Mouse (Mus musculus): Measurements from ENCODE around the gene Jun. TPM values are rescaled to one million over a fixed set of nuclear protein-coding genes. Genes with fewer than 3 reads are reported as not detected.

The Jun gene
- polyA plus RNA-seq, 1 experiment, result 43.3 TPM

DNA sequence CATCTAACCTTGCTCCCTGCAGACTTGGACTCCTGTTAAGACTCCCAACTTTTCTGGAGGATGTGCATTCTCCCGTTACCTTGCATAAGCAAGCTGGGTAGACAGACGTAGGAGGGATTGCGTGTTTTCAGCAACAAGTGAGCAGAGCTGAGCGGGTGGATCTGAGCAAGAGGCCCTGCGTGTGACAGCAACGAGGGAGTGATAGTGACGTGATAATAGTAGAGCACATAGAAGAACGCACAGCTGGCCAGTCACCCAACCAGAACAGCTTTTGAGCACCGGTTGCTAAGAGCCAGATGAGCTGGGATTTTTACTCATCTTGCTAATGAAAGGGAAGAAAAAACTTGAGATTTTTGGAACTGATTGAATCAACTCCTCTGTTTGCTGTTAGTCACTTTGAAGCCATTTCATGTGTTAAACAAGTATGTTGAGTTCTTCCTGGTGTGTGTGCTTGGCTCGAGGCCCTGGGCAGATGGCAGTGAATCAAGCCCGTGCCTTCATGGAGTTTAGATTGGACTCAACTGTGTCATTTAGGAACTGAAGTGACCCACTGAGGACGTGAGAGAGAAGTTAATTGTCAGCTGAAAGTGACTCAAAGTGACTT lies 28.6 kb downstream of the Jun start:
- TF ChIP-seq POLR2A (IDR thresholded peaks at IDR 0.05; ENCODE audit: borderline replicate concordance, extremely low read depth, insufficient read depth, insufficient read length, poor library complexity, severe bottlenecking) (no peak), CTCF (IDR thresholded peaks at IDR 0.05; ENCODE audit: borderline replicate concordance, extremely low read depth, insufficient read depth, insufficient read length) (no peak)
- peak; percentile 40 for DNase-seq (ENCODE audit: low read depth)

DNA sequence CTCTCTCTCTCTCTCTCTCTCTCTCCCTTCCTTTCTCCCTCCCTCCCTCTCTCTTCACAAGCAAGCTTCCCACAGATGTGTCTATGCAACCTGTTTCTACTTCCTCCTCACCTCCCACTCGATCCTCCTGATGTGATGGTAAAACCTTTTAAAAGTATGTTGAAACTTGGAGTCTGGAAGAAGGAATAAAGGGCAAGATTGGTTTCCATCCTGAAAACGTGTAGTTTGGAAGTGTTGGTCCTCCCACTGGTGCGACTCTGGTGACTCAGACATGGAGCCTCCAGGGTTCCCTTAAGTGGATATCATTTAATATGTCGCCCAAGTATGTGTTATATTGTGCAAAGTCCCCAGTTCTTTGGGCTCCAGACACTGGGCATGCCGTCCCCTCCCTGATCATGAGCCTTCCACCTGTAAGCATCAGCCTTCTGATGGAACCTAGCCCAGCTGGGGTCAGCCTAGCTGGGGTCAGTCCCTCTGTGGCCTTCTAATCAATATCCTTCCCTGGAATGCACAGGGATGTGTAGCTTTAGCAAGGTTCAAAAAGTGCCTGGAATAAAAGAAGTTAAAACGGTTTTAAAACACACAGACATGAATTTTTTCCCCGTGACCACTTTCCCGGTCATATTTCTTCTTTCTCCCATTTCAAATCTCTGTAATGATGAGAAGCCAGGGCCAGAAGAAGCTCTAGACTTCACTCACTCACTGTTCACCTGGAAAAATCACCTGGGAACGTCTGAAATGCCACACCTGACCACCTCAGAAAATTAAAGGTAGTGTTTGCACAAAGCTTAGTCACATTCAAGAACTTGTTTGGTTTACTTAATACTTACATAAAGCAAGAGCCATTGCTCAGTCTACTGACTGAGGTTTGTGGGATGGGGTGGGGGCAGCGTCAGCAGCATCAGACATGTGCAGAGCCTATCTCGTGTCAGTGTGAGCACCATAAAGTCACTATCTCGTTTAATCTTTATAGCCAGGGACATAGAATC lies 30.1 kb downstream of the Jun start:
- no peak for DNase-seq (ENCODE audit: low read depth)
- no peak for TF ChIP-seq POLR2A (IDR thresholded peaks at IDR 0.05; ENCODE audit: borderline replicate concordance, extremely low read depth, insufficient read depth, insufficient read length, poor library complexity, severe bottlenecking)
- no peak for TF ChIP-seq CTCF (IDR thresholded peaks at IDR 0.05; ENCODE audit: borderline replicate concordance, extremely low read depth, insufficient read depth, insufficient read length)

DNA sequence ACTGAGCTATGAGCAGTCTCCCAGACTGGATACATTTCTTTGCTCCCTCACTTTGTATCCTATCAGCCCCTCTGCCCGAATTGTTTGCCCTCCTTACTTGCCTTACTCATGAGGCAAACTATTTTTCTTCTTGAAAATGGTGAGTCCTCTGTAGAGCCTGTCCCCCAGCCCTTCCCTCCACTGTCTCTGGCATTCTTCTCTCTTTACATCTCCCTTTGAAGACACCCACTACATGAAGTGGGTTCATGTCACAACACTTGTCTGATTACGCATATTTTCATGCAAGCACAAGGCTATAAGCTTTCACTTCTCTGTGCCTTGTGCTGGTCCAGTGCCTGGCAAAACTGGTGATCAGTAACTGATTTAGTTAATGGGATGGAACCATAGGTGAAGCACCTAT lies 31.8 kb downstream of the Jun start:
- no peak for DNase-seq (ENCODE audit: low read depth)
- TF ChIP-seq CTCF (IDR thresholded peaks at IDR 0.05; ENCODE audit: borderline replicate concordance, extremely low read depth, insufficient read depth, insufficient read length), result no peak
- TF ChIP-seq POLR2A (IDR thresholded peaks at IDR 0.05; ENCODE audit: borderline replicate concordance, extremely low read depth, insufficient read depth, insufficient read length, poor library complexity, severe bottlenecking), result no peak

- no peak for TF ChIP-seq CTCF (IDR thresholded peaks at IDR 0.05; ENCODE audit: borderline replicate concordance, extremely low read depth, insufficient read depth, insufficient read length)
- TF ChIP-seq POLR2A (IDR thresholded peaks at IDR 0.05; ENCODE audit: borderline replicate concordance, extremely low read depth, insufficient read depth, insufficient read length, poor library complexity, severe bottlenecking), result no peak
- DNase-seq (ENCODE audit: low read depth), result peak; percentile 31
Observed at GRCm38 (mm10) chr4:95018221-95018620, 33.8 kb downstream of the Jun start.

GRCm38 (mm10) chr4:95012706-95013105 lies 39.3 kb downstream of the Jun start:
- TF ChIP-seq POLR2A (IDR thresholded peaks at IDR 0.05; ENCODE audit: borderline replicate concordance, extremely low read depth, insufficient read depth, insufficient read length, poor library complexity, severe bottlenecking) (no peak), CTCF (IDR thresholded peaks at IDR 0.05; ENCODE audit: borderline replicate concordance, extremely low read depth, insufficient read depth, insufficient read length) (no peak)

GRCm38 (mm10) chr4:95012256-95012655 lies 39.8 kb downstream of the Jun start:
- DNase-seq (ENCODE audit: low read depth), result no peak
- TF ChIP-seq CTCF (IDR thresholded peaks at IDR 0.05; ENCODE audit: borderline replicate concordance, extremely low read depth, insufficient read depth, insufficient read length) (no peak), POLR2A (IDR thresholded peaks at IDR 0.05; ENCODE audit: borderline replicate concordance, extremely low read depth, insufficient read depth, insufficient read length, poor library complexity, severe bottlenecking) (no peak)

More at GRCm38 (mm10) chr4:95012706-95013105, 39.3 kb downstream of the Jun start:
- no peak for DNase-seq (ENCODE audit: low read depth)

- DNase-seq (ENCODE audit: low read depth), result peak; percentile 86
- TF ChIP-seq POLR2A (IDR thresholded peaks at IDR 0.05; ENCODE audit: borderline replicate concordance, extremely low read depth, insufficient read depth, insufficient read length, poor library complexity, severe bottlenecking), result no peak
- TF ChIP-seq CTCF (IDR thresholded peaks at IDR 0.05; ENCODE audit: borderline replicate concordance, extremely low read depth, insufficient read depth, insufficient read length), result peak; percentile 90
Observed at GRCm38 (mm10) chr4:95008175-95009057, 43.6 kb downstream of the Jun start.

- TF ChIP-seq POLR2A (IDR thresholded peaks at IDR 0.05; ENCODE audit: borderline replicate concordance, extremely low read depth, insufficient read depth, insufficient read length, poor library complexity, severe bottlenecking), result no peak
- no peak for TF ChIP-seq CTCF (IDR thresholded peaks at IDR 0.05; ENCODE audit: borderline replicate concordance, extremely low read depth, insufficient read depth, insufficient read length)
- no peak for DNase-seq (ENCODE audit: low read depth)
Observed at GRCm38 (mm10) chr4:95007759-95008158, 44.3 kb downstream of the Jun start.

- DNase-seq (ENCODE audit: low read depth), result no peak
- TF ChIP-seq POLR2A (IDR thresholded peaks at IDR 0.05; ENCODE audit: borderline replicate concordance, extremely low read depth, insufficient read depth, insufficient read length, poor library complexity, severe bottlenecking) (no peak), CTCF (IDR thresholded peaks at IDR 0.05; ENCODE audit: borderline replicate concordance, extremely low read depth, insufficient read depth, insufficient read length) (no peak)
Observed at GRCm38 (mm10) chr4:95005251-95005830, 46.7 kb downstream of the Jun start.

GRCm38 (mm10) chr4:95001043-95001775 lies 50.8 kb downstream of the Jun start:
- TF ChIP-seq CTCF (IDR thresholded peaks at IDR 0.05; ENCODE audit: borderline replicate concordance, extremely low read depth, insufficient read depth, insufficient read length) (no peak), POLR2A (IDR thresholded peaks at IDR 0.05; ENCODE audit: borderline replicate concordance, extremely low read depth, insufficient read depth, insufficient read length, poor library complexity, severe bottlenecking) (no peak)
- no peak for DNase-seq (ENCODE audit: low read depth)
